Mouse (Mus musculus) forebrain, embryonic 13.5 days (tissue): Measurements from ENCODE around the gene Plscr3. TPM values are rescaled to one million over a fixed set of nuclear protein-coding genes. Genes with fewer than 3 reads are reported as not detected.

Experiments
- ATAC-seq: fragments of 200-750 bp; cut with Nextera tagmentation; 2 replicates; pipeline ENCODE4 v1.8.0; 2017
- H3K27ac ChIP-seq: fragments of 300-500 bp; sonication (generic); 2 replicates; pipeline ENCODE4 v1.5.1; 2015; ENCODE audit warnings: inconsistent platforms, mild to moderate bottlenecking, moderate library complexity
- H3K27me3 ChIP-seq: fragments of 300-500 bp; sonication (generic); 2 replicates; pipeline ENCODE4 v1.6.1; 2015; ENCODE audit warnings: mild to moderate bottlenecking, inconsistent platforms
- H3K36me3 ChIP-seq: fragments of 300-500 bp; sonication (generic); 2 replicates; pipeline ENCODE4 v1.6.1; 2015; ENCODE audit warnings: mild to moderate bottlenecking, inconsistent platforms; ENCODE audit not compliant: poor library complexity, severe bottlenecking
- H3K4me1 ChIP-seq: fragments of 300-500 bp; sonication (generic); 2 replicates; pipeline ENCODE4 v1.6.1; 2015; ENCODE audit warnings: inconsistent platforms
- H3K4me2 ChIP-seq: fragments of 300-500 bp; sonication (generic); 2 replicates; pipeline ENCODE4 v1.6.1; 2015; ENCODE audit warnings: inconsistent platforms, mild to moderate bottlenecking, moderate library complexity
- H3K4me3 ChIP-seq: fragments of 300-500 bp; sonication (generic); 2 replicates; pipeline ENCODE4 v1.5.1; 2015; ENCODE audit warnings: mild to moderate bottlenecking, inconsistent platforms
- H3K9ac ChIP-seq: fragments of 300-500 bp; sonication (generic); 2 replicates; pipeline ENCODE4 v1.6.1; 2015; ENCODE audit warnings: mild to moderate bottlenecking, inconsistent platforms
- H3K9me3 ChIP-seq: fragments of 300-500 bp; sonication (generic); replicated peaks from 2 replicates; pipeline ENCODE4 v1.6.1; 2016; ENCODE audit warnings: inconsistent platforms
- WGBS: fragments of 180-500 bp; shearing (Covaris S2); methylation state at CpG from one replicate; pipeline ENCODE4 v1.1.7; 2015; 5-methylcytosine and 5-hydroxymethylcytosine counted together
- polyA plus RNA-seq: library from polyadenylated mRNA; unstranded; fragments of >200 nt; fragmentation: Nextera tagmentation; extraction: Ambion mirVana; gene quantifications from 2 replicates; pipeline ENCODE4 v1.2.1, GENCODE M21; 2015

The Plscr3 gene
- polyA plus RNA-seq, 1 experiment from 2014 or later, result 44.1 TPM

GRCm38 (mm10) chr11:69834001-69834549 is 12.1 kb upstream of the Plscr3 start:
- Histone ChIP-seq H3K4me1 (peaks cover 46% of the 10 kb centered on the region), H3K27me3 (peaks cover 4% of the 10 kb centered on the region; the same call in 1 of the 2 replicates), H3K9me3 (no peaks in the 10 kb centered on the region), H3K4me2 (peak overlapping the region; percentile 94), H3K36me3 (peaks cover 41% of the 10 kb centered on the region), H3K27ac (peak overlapping the region; percentile 96), H3K4me3 (peak overlapping the region; percentile 94), H3K9ac (peak overlapping the region; percentile 96)
- 5% methylated on average over 36 of the region's 48 CpGs for WGBS
- no peak for ATAC-seq

GRCm38 (mm10) chr11:69835326-69835965 is 10.7 kb upstream of the Plscr3 start:
- Histone ChIP-seq H3K4me2 (peak overlapping the region; percentile 94), H3K27me3 (peaks cover 4% of the 10 kb centered on the region; the same call in 1 of the 2 replicates), H3K9me3 (no peaks in the 10 kb centered on the region), H3K9ac (peak overlapping the region; percentile 96), H3K27ac (peak overlapping the region; percentile 96), H3K36me3 (peaks cover 33% of the 10 kb centered on the region), H3K4me1 (peaks cover 49% of the 10 kb centered on the region), H3K4me3 (peak overlapping the region; percentile 94)
- ATAC-seq, result no peak
- 0% methylated on average over 9 of the region's 9 CpGs for WGBS

- Histone ChIP-seq H3K36me3 (peaks cover 28% of the 10 kb centered on the region), H3K4me2 (peak overlapping the region; percentile 94), H3K9ac (peak overlapping the region; percentile 96), H3K4me3 (peak overlapping the region; percentile 94), H3K27ac (peak overlapping the region; percentile 96), H3K4me1 (peaks cover 49% of the 10 kb centered on the region), H3K9me3 (no peaks in the 10 kb centered on the region), H3K27me3 (peaks cover 4% of the 10 kb centered on the region; the same call in 1 of the 2 replicates)
- 7% methylated on average over 4 of the region's 4 CpGs for WGBS
- no peak for ATAC-seq
These were observed 10.2 kb upstream of the Plscr3 start for GRCm38 (mm10) chr11:69835966-69836335.

- WGBS, result 2% methylated on average over 49 of the region's 52 CpGs
- peak overlapping the region; percentile 94 for H3K4me3 ChIP-seq
- peak overlapping the region; percentile 96 for H3K27ac ChIP-seq
- peaks cover 21% of the 10 kb centered on the region for H3K36me3 ChIP-seq
- ATAC-seq, result 0 out of 2 replicates have a peak, but pooled peaks have one; percentile 7
- peaks cover 4% of the 10 kb centered on the region; the same call in 1 of the 2 replicates for H3K27me3 ChIP-seq
- no peaks in the 10 kb centered on the region for H3K9me3 ChIP-seq
- peaks cover 49% of the 10 kb centered on the region for H3K4me1 ChIP-seq
- peak overlapping the region; percentile 96 for H3K9ac ChIP-seq
- peak overlapping the region; percentile 94 for H3K4me2 ChIP-seq
These were observed 9.2 kb upstream of the Plscr3 start for GRCm38 (mm10) chr11:69836703-69837576.

GRCm38 (mm10) chr11:69837604-69837951 is 8.6 kb upstream of the Plscr3 start, which contains the start of gene Nlgn2:
Gene Nlgn2, minus strand, starts transcription at chr11:69837784.
- H3K36me3 ChIP-seq, result peaks cover 15% of the 10 kb centered on the region
- peaks cover 4% of the 10 kb centered on the region; the same call in 1 of the 2 replicates for H3K27me3 ChIP-seq
- H3K4me1 ChIP-seq, result peaks cover 49% of the 10 kb centered on the region
- no peaks in the 10 kb centered on the region for H3K9me3 ChIP-seq
- H3K4me3 ChIP-seq, result peak within 1 kb of the TSS; percentile 94
- 1% methylated on average over 14 of the region's 32 CpGs for WGBS
- ATAC-seq, result peak; percentile 72; the same call in 1 of the 2 replicates
- peak within 1 kb of the TSS; percentile 96 for H3K27ac ChIP-seq
- peak within 1 kb of the TSS; percentile 96 for H3K9ac ChIP-seq
- peak within 1 kb of the TSS; percentile 94 for H3K4me2 ChIP-seq

GRCm38 (mm10) chr11:69837952-69838713 is 8.0 kb upstream of the Plscr3 start, which contains the start of gene Tmem256:
Gene Tmem256, plus strand, starts transcription at chr11:69838514.
- H3K9ac ChIP-seq, result peak within 1 kb of the TSS; percentile 96
- peaks cover 4% of the 10 kb centered on the region; the same call in 1 of the 2 replicates for H3K27me3 ChIP-seq
- no peaks in the 10 kb centered on the region for H3K9me3 ChIP-seq
- under 1% methylated on average over 34 of the region's 34 CpGs for WGBS
- peak within 1 kb of the TSS; percentile 94 for H3K4me3 ChIP-seq
- H3K27ac ChIP-seq, result peak within 1 kb of the TSS; percentile 96
- H3K4me2 ChIP-seq, result peak within 1 kb of the TSS; percentile 94
- peaks cover 9% of the 10 kb centered on the region; the same call in 1 of the 2 replicates for H3K36me3 ChIP-seq
- peak; percentile 92 for ATAC-seq
- peaks cover 45% of the 10 kb centered on the region for H3K4me1 ChIP-seq

GRCm38 (mm10) chr11:69838714-69839104 is 7.5 kb upstream of the Plscr3 start:
- Histone ChIP-seq H3K36me3 (peaks cover 3% of the 10 kb centered on the region; the same call in 1 of the 2 replicates), H3K9me3 (no peaks in the 10 kb centered on the region), H3K27ac (peak overlapping the region; percentile 96), H3K9ac (peak overlapping the region; percentile 68), H3K4me1 (peaks cover 40% of the 10 kb centered on the region), H3K4me2 (peak overlapping the region; percentile 94), H3K27me3 (0 out of 2 replicates have a peak, but pooled peaks cover under 1% of the 10 kb centered on the region), H3K4me3 (peak overlapping the region; percentile 94)
- peak; percentile 4; the same call in 1 of the 2 replicates for ATAC-seq
- WGBS, result 2% methylated on average over 7 of the region's 7 CpGs

- Histone ChIP-seq H3K9me3 (no peaks in the 10 kb centered on the region), H3K4me1 (peaks cover 31% of the 10 kb centered on the region), H3K4me2 (peak overlapping the region; percentile 72), H3K27me3 (no peaks in the 10 kb centered on the region), H3K9ac (peak overlapping the region; percentile 84), H3K4me3 (peak overlapping the region; percentile 73), H3K27ac (peak overlapping the region; percentile 94), H3K36me3 (peaks cover 39% of the 10 kb centered on the region)
- ATAC-seq, result peak; percentile 60
- 15% methylated on average over 36 of the region's 37 CpGs for WGBS
These were observed 837 bp downstream of the Plscr3 start for GRCm38 (mm10) chr11:69846738-69847688.

GRCm38 (mm10) chr11:69848021-69848420 is 1.8 kb downstream of the Plscr3 start:
- H3K9me3 ChIP-seq, result no peaks in the 10 kb centered on the region
- peak overlapping the region; percentile 73 for H3K4me3 ChIP-seq
- 0 out of 2 replicates have a peak overlapping the region, but pooled peaks have one; percentile 84 for H3K9ac ChIP-seq
- peak overlapping the region; percentile 72 for H3K4me2 ChIP-seq
- H3K27ac ChIP-seq, result no peak overlapping the region
- WGBS, result 95% methylated on average over 6 of the region's 6 CpGs
- ATAC-seq, result no peak
- H3K36me3 ChIP-seq, result peaks cover 43% of the 10 kb centered on the region
- H3K27me3 ChIP-seq, result no peaks in the 10 kb centered on the region
- H3K4me1 ChIP-seq, result peaks cover 31% of the 10 kb centered on the region

- H3K4me3 ChIP-seq, result no peak overlapping the region
- peaks cover 31% of the 10 kb centered on the region for H3K4me1 ChIP-seq
- ATAC-seq, result no peak
- H3K9me3 ChIP-seq, result no peaks in the 10 kb centered on the region
- H3K9ac ChIP-seq, result no peak overlapping the region
- H3K4me2 ChIP-seq, result no peak overlapping the region
- WGBS, result 91% methylated on average over 9 of the region's 9 CpGs
- H3K27ac ChIP-seq, result peak overlapping the region; percentile 14
- H3K27me3 ChIP-seq, result no peaks in the 10 kb centered on the region
- H3K36me3 ChIP-seq, result peaks cover 43% of the 10 kb centered on the region
These were observed 3.0 kb downstream of the Plscr3 start for GRCm38 (mm10) chr11:69849128-69849527.
